Comparison of ENCODE assay signal across 40 mouse cellular contexts in the genomic region with DNA sequence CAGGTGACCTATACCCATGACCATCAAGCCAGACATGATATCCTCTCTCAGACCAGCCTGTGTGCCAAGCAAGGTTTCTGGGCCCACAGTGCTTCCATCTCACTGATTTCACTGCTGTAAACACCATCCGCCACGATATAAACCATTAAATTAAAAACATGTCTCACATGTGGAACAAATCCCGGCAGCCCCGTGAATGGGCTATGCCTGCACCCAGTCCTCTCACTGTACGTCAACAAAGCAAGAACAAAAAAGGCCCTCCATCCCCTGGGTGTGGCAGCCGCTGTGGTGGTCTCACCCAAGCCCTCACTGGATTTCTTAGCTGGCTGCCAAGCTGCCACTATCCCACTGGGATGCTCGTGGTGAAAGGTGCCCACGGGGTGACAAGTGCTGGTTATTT. TPM values are rescaled to one million over a fixed set of nuclear protein-coding genes. Genes with fewer than 3 reads are reported as not detected.
DNase-seq lines count a peak whose midpoint lies in the region; ATAC-seq and TF ChIP-seq lines count a peak whose summit lies in the region.
"Had no signal": no experiment of that assay in that cellular context is flagged by ENCODE, and none has a peak within 500 bp of the region (broad histone marks: within the 10 kb centered on the region; RNA-seq: fewer than 3 reads in every experiment).

No protein-coding gene starts in this region.

- H3K27me3 ChIP-seq in midbrain, embryonic 11.5 days (ENCODE audit: control insufficient read depth, insufficient read depth, low read length), result no peaks in the 10 kb centered on the region
- no peaks in the 10 kb centered on the region for H3K27me3 ChIP-seq in midbrain, postnatal 0 days (ENCODE audit: insufficient read depth, low read length)
- no peaks in the 10 kb centered on the region for H3K27me3 ChIP-seq in embryonic facial prominence, embryonic 13.5 days
- H3K27me3 ChIP-seq in limb, embryonic 12.5 days, result no peaks in the 10 kb centered on the region
- H3K27me3 ChIP-seq: forebrain, embryonic 12.5 days; lung, embryonic 15.5 days; midbrain, embryonic 13.5 days had no signal

- H3K4me3 ChIP-seq in midbrain, embryonic 11.5 days (ENCODE audit: low read depth, low read length), result no peak overlapping the region
- H3K4me3 ChIP-seq in midbrain, postnatal 0 days (ENCODE audit: low read depth, low read length), result no peak overlapping the region
- H3K4me3 ChIP-seq in embryonic facial prominence, embryonic 13.5 days, result no peak overlapping the region
- H3K4me3 ChIP-seq in limb, embryonic 12.5 days (replicated peaks), result no peak overlapping the region
- H3K4me3 ChIP-seq: erythroblast, embryonic 14.5 days; forebrain, embryonic 12.5 days; left cerebral cortex, adult 2 months; lung, embryonic 15.5 days; megakaryocyte, embryonic 14.5 days; midbrain, embryonic 13.5 days had no signal

- peak; percentile 76 for DNase-seq in midbrain, embryonic 11.5 days (ENCODE audit: low spot score, missing footprints)
- DNase-seq in midbrain, postnatal 0 days (ENCODE audit: low spot score), result no peak
- no peak for DNase-seq in layer of hippocampus, adult 9-11 months
- no peak for DNase-seq in heart, postnatal 4 days
- DNase-seq in spleen, adult 12 weeks (ENCODE audit: low spot score), result no peak
- DNase-seq: adrenal gland, adult 8-10 months; B cell, adult 2 months; cerebellum, adult 11 months; cerebellum, adult 9-10 months; cerebellum, postnatal 36 days; gastrocnemius, postnatal 14 days; heart, adult 11 months; heart, postnatal 36 days; kidney, postnatal 14 days; retina, postnatal 1 day; right cerebral cortex, postnatal 14 days; thymus, adult 18-20 months; thymus, postnatal 25 days had no signal

- no peaks in the 10 kb centered on the region for H3K36me3 ChIP-seq in midbrain, embryonic 11.5 days (ENCODE audit: control insufficient read depth, insufficient read depth, low read length)
- H3K36me3 ChIP-seq in midbrain, postnatal 0 days (ENCODE audit: insufficient read depth, low read length), result peaks cover 24% of the 10 kb centered on the region
- peaks cover 22% of the 10 kb centered on the region; the same call in 1 of the 2 replicates for H3K36me3 ChIP-seq in embryonic facial prominence, embryonic 13.5 days
- peaks cover 26% of the 10 kb centered on the region for H3K36me3 ChIP-seq in limb, embryonic 12.5 days

- 83% methylated on average over 8 of the region's 8 CpGs for WGBS in midbrain, embryonic 11.5 days
- WGBS in midbrain, postnatal 0 days, result 79% methylated on average over 8 of the region's 8 CpGs
- WGBS in embryonic facial prominence, embryonic 13.5 days, result 27% methylated on average over 8 of the region's 8 CpGs
- WGBS in limb, embryonic 12.5 days, result 40% methylated on average over 8 of the region's 8 CpGs

- ATAC-seq in midbrain, embryonic 11.5 days (ENCODE audit: low FRiP score), result no peak
- no peak for ATAC-seq in midbrain, postnatal 0 days (ENCODE audit: low FRiP score)
- peak; percentile 68 for ATAC-seq in embryonic facial prominence, embryonic 13.5 days (ENCODE audit: insufficient number of reproducible peaks, insufficient read depth, low FRiP score, low TSS enrichment, low read depth)
- ATAC-seq in limb, embryonic 12.5 days (ENCODE audit: insufficient number of reproducible peaks, insufficient read depth, low FRiP score, low TSS enrichment, low read depth), result no peak
- ATAC-seq: activated CD4-positive, CD25-positive, alpha-beta regulatory T cell, adult 4 months; intestine, postnatal 0 days; midbrain, embryonic 13.5 days had no signal

- H3K9ac ChIP-seq in midbrain, embryonic 11.5 days (ENCODE audit: low read length), result no peak overlapping the region
- no peak overlapping the region for H3K9ac ChIP-seq in midbrain, postnatal 0 days (replicated peaks; ENCODE audit: low read length, poor library complexity, severe bottlenecking)
- no peak overlapping the region for H3K9ac ChIP-seq in embryonic facial prominence, embryonic 13.5 days
- no peak overlapping the region for H3K9ac ChIP-seq in limb, embryonic 12.5 days (replicated peaks)
- H3K9ac ChIP-seq: forebrain, embryonic 12.5 days; hindbrain, embryonic 14.5 days; lung, embryonic 15.5 days; midbrain, embryonic 13.5 days had no signal

- H3K9me3 ChIP-seq in midbrain, embryonic 11.5 days (ENCODE audit: control insufficient read depth, low read length), result no peaks in the 10 kb centered on the region
- no peaks in the 10 kb centered on the region for H3K9me3 ChIP-seq in midbrain, postnatal 0 days (ENCODE audit: low read length)
- no peaks in the 10 kb centered on the region for H3K9me3 ChIP-seq in embryonic facial prominence, embryonic 13.5 days
- H3K9me3 ChIP-seq in limb, embryonic 12.5 days, result no peaks in the 10 kb centered on the region
- H3K9me3 ChIP-seq: lung, embryonic 15.5 days; midbrain, embryonic 13.5 days had no signal

- no peak overlapping the region for H3K27ac ChIP-seq in midbrain, embryonic 11.5 days (ENCODE audit: low read depth, low read length)
- no peak overlapping the region for H3K27ac ChIP-seq in midbrain, postnatal 0 days (ENCODE audit: low read depth, low read length)
- H3K27ac ChIP-seq in embryonic facial prominence, embryonic 13.5 days, result peak overlapping the region; percentile 92
- H3K27ac ChIP-seq in limb, embryonic 12.5 days, result peak overlapping the region; percentile 86
- H3K27ac ChIP-seq: forebrain, embryonic 12.5 days; hindbrain, embryonic 14.5 days; left cerebral cortex, adult 2 months; lung, embryonic 15.5 days; midbrain, embryonic 13.5 days; stomach, postnatal 0 days had no signal

- TF ChIP-seq CTCF in midbrain, postnatal 0 days (IDR thresholded peaks at IDR 0.05), result no peak

- no peak overlapping the region for H3K4me2 ChIP-seq in midbrain, embryonic 11.5 days
- H3K4me2 ChIP-seq in midbrain, postnatal 0 days (ENCODE audit: low read depth, low read length, poor library complexity, severe bottlenecking), result no peak overlapping the region
- 0 out of 2 replicates have a peak overlapping the region, but pooled peaks have one; percentile 17 for H3K4me2 ChIP-seq in embryonic facial prominence, embryonic 13.5 days
- H3K4me2 ChIP-seq in limb, embryonic 12.5 days, result no peak overlapping the region
- H3K4me2 ChIP-seq: forebrain, embryonic 12.5 days; heart, embryonic 11.5 days; hindbrain, embryonic 14.5 days; liver, embryonic 11.5 days; lung, embryonic 15.5 days; midbrain, embryonic 13.5 days had no signal

- no peaks in the 10 kb centered on the region for H3K4me1 ChIP-seq in midbrain, embryonic 11.5 days (ENCODE audit: control insufficient read depth, insufficient read depth, low read length)
- no peaks in the 10 kb centered on the region for H3K4me1 ChIP-seq in midbrain, postnatal 0 days (ENCODE audit: insufficient read depth, low read length)
- peaks cover 62% of the 10 kb centered on the region for H3K4me1 ChIP-seq in embryonic facial prominence, embryonic 13.5 days
- H3K4me1 ChIP-seq in limb, embryonic 12.5 days (replicated peaks), result peaks cover 37% of the 10 kb centered on the region
- H3K4me1 ChIP-seq: midbrain, embryonic 13.5 days had no signal

RNA-seq across cellular contexts. Expression of gene Prss38, which starts 24.4 kb away (rescaled TPM):
- polyA plus RNA-seq in midbrain, embryonic 11.5 days (2014; fragmentation: Nextera tagmentation; extraction: Ambion mirVana), result not detected in 2 replicates
- total RNA-seq in midbrain, postnatal 0 days (2014; rRNA removed), result not detected in 2 replicates
- 0.22 TPM in 1 of 2 replicates, not detected in the other for polyA plus RNA-seq in midbrain, postnatal 0 days (2015; fragmentation: Nextera tagmentation; extraction: Ambion mirVana)
- not detected in 2 replicates for polyA plus RNA-seq in embryonic facial prominence, embryonic 13.5 days (2015; fragmentation: Nextera tagmentation; extraction: Ambion mirVana)
- 0.16 TPM in 1 of 2 replicates, not detected in the other for polyA plus RNA-seq in limb, embryonic 12.5 days (2016; fragmentation: Nextera tagmentation; extraction: Ambion mirVana)
- not detected for total RNA-seq in heart, postnatal 4 days (2021)
- total RNA-seq: adrenal gland, adult 8-10 months; heart, postnatal 36 days; layer of hippocampus, adult 18-20 months; left cerebral cortex, adult 2 months; left cerebral cortex, postnatal 25 days; monocyte, adult 5-6 weeks had no signal
- polyA plus RNA-seq: activated CD4-positive, CD25-positive, alpha-beta regulatory T cell, adult 4 months; erythroblast, embryonic 14.5 days; forebrain, embryonic 12.5 days; heart, embryonic 11.5 days; heart, embryonic 16.5 days; hindbrain, embryonic 14.5 days; intestine, postnatal 0 days; kidney, embryonic 14.5 days; liver, embryonic 11.5 days; liver, embryonic 16.5 days; lung, embryonic 15.5 days; midbrain, embryonic 13.5 days; neural tube, embryonic 14.5 days; small intestine, adult 2 months; stomach, postnatal 0 days had no signal

RNA-seq across cellular contexts. Expression of gene Jmjd4, which starts 50.0 kb away (rescaled TPM):
- 12.4 and 14.3 TPM in 2 replicates for polyA plus RNA-seq in midbrain, embryonic 11.5 days (2014; fragmentation: Nextera tagmentation; extraction: Ambion mirVana)
- 38.0 and 39.8 TPM in 2 replicates for total RNA-seq in midbrain, postnatal 0 days (2014; rRNA removed)
- 22.7 and 24.0 TPM in 2 replicates for polyA plus RNA-seq in midbrain, postnatal 0 days (2015; fragmentation: Nextera tagmentation; extraction: Ambion mirVana)
- 14.9 and 15.4 TPM in 2 replicates for polyA plus RNA-seq in embryonic facial prominence, embryonic 13.5 days (2015; fragmentation: Nextera tagmentation; extraction: Ambion mirVana)
- 17.4 and 18.6 TPM in 2 replicates for polyA plus RNA-seq in limb, embryonic 12.5 days (2016; fragmentation: Nextera tagmentation; extraction: Ambion mirVana)
- 10 to 100 TPM; 14.8 to 16.3 TPM for total RNA-seq in heart, postnatal 4 days (2021)

RNA-seq across cellular contexts. Expression of gene Snap47, which starts 51.2 kb away (rescaled TPM):
- polyA plus RNA-seq in midbrain, embryonic 11.5 days (2014; fragmentation: Nextera tagmentation; extraction: Ambion mirVana), result 144 and 159 TPM in 2 replicates
- 465 and 467 TPM in 2 replicates for total RNA-seq in midbrain, postnatal 0 days (2014; rRNA removed)
- polyA plus RNA-seq in midbrain, postnatal 0 days (2015; fragmentation: Nextera tagmentation; extraction: Ambion mirVana), result 588 and 631 TPM in 2 replicates
- polyA plus RNA-seq in embryonic facial prominence, embryonic 13.5 days (2015; fragmentation: Nextera tagmentation; extraction: Ambion mirVana), result 137 and 140 TPM in 2 replicates
- 142 and 145 TPM in 2 replicates for polyA plus RNA-seq in limb, embryonic 12.5 days (2016; fragmentation: Nextera tagmentation; extraction: Ambion mirVana)
- 10 to 100 TPM; 40.8 to 45.5 TPM for total RNA-seq in heart, postnatal 4 days (2021)

Comparison
In these comparisons a context has a peak if more than half of its experiments do, and no peak if none do; other contexts are left out.
1. H3K27ac ChIP-seq: peak in embryonic facial prominence, embryonic 13.5 days (single experiment) and limb, embryonic 12.5 days (single experiment); none in midbrain, embryonic 11.5 days (single experiment) and midbrain, postnatal 0 days (single experiment).